Mouse (Mus musculus) midbrain, embryonic 14.5 days (tissue): Measurements from ENCODE around the gene Sphk1. TPM values are rescaled to one million over a fixed set of nuclear protein-coding genes. Genes with fewer than 3 reads are reported as not detected.

Experiments used
- ATAC-seq: fragments of 200-750 bp; cut with Nextera tagmentation; 2 replicates; pipeline ENCODE4 v1.8.0; 2017; ENCODE audit warnings: moderate number of reproducible peaks, moderate library complexity; ENCODE audit not compliant: low FRiP score, low TSS enrichment
- DNase-seq: peaks from one replicate; pipeline ENCODE4 v3.0.0-alpha.2; 2015
- H3K27ac ChIP-seq: fragments of 300-500 bp; sonication (generic); replicated peaks from 2 replicates; pipeline ENCODE4 v1.5.1; 2014; ENCODE audit warnings: mild to moderate bottlenecking, low read depth, low read length, moderate library complexity
- H3K27me3 ChIP-seq: fragments of 300-500 bp; sonication (generic); 2 replicates; pipeline ENCODE4 v1.6.1; 2014; ENCODE audit warnings: low read length, control low read depth, mixed read lengths; ENCODE audit not compliant: control insufficient read depth, insufficient read depth
- H3K36me3 ChIP-seq: fragments of 300-500 bp; sonication (generic); 2 replicates; pipeline ENCODE4 v1.6.1; 2014; ENCODE audit warnings: low read length, control low read depth; ENCODE audit not compliant: control insufficient read depth, insufficient read depth
- H3K4me1 ChIP-seq: fragments of 300-500 bp; sonication (generic); 2 replicates; pipeline ENCODE4 v1.6.1; 2014; ENCODE audit warnings: mild to moderate bottlenecking, antibody characterized with exemption, low read length, control low read depth; ENCODE audit not compliant: control insufficient read depth, insufficient read depth
- H3K4me2 ChIP-seq: fragments of 300-500 bp; sonication (generic); 2 replicates; pipeline ENCODE4 v1.6.1; 2014; ENCODE audit warnings: mild to moderate bottlenecking, low read length, moderate library complexity
- H3K4me3 ChIP-seq: fragments of 300-500 bp; sonication (generic); replicated peaks from 2 replicates; pipeline ENCODE4 v1.5.1; 2014; ENCODE audit warnings: low read depth, low read length
- H3K9ac ChIP-seq: fragments of 300-500 bp; sonication (generic); replicated peaks from 2 replicates; pipeline ENCODE4 v1.6.1; 2014; ENCODE audit warnings: mild to moderate bottlenecking, low read length, moderate library complexity
- H3K9me3 ChIP-seq: fragments of 300-500 bp; sonication (generic); 2 replicates; pipeline ENCODE4 v1.6.1; 2016; ENCODE audit warnings: low read length, control low read depth, mixed read lengths; ENCODE audit not compliant: control insufficient read depth
- WGBS: fragments of 180-500 bp; shearing (Covaris S2); extraction: QIAGEN DNeasy Blood & Tissue Kit; methylation state at CpG from one replicate; pipeline ENCODE4 v1.1.7; 2014; 5-methylcytosine and 5-hydroxymethylcytosine counted together
- polyA plus RNA-seq: library from polyadenylated mRNA; unstranded; fragments of >200 nt; fragmentation: Nextera tagmentation; extraction: Ambion mirVana; gene quantifications from 2 replicates; pipeline ENCODE4 v1.2.1, GENCODE M21; 2014

The Sphk1 gene
- polyA plus RNA-seq: 5.4 and 6.0 TPM in 2 replicates

GRCm38 (mm10) chr11:116530187-116531147 lies at the start of gene Sphk1:
TSS of gene Sphk1 (plus strand) at chr11:116530925.
- H3K9me3 ChIP-seq: no peaks in the 10 kb centered on the region
- WGBS: 19% methylated on average over 11 of the region's 11 CpGs
- peak within 1 kb of the TSS; percentile 40; the same call in 1 of the 2 replicates for H3K9ac ChIP-seq
- H3K36me3 ChIP-seq: no peaks in the 10 kb centered on the region
- peak within 1 kb of the TSS; percentile 39 for H3K4me3 ChIP-seq
- ATAC-seq (no peak), DNase-seq (peak; percentile 59)
- H3K27ac ChIP-seq: 0 out of 2 replicates have a peak within 1 kb of the TSS, but pooled peaks have one; percentile 55
- peaks cover 35% of the 10 kb centered on the region for H3K4me1 ChIP-seq
- H3K4me2 ChIP-seq: peak within 1 kb of the TSS; percentile 76
- H3K27me3 ChIP-seq: peaks cover 46% of the 10 kb centered on the region

- 97% methylated on average over 8 of the region's 8 CpGs for WGBS
- Histone ChIP-seq H3K4me1 (no peaks in the 10 kb centered on the region), H3K36me3 (peaks cover 94% of the 10 kb centered on the region)
These were observed 49.8 kb upstream of the Sphk1 start for GRCm38 (mm10) chr11:116480975-116481374.

GRCm38 (mm10) chr11:116481776-116482175 lies 48.9 kb upstream of the Sphk1 start:
- Histone ChIP-seq H3K4me3 (no peak overlapping the region), H3K9me3 (no peaks in the 10 kb centered on the region), H3K4me1 (no peaks in the 10 kb centered on the region), H3K9ac (no peak overlapping the region), H3K4me2 (no peak overlapping the region), H3K27me3 (no peaks in the 10 kb centered on the region), H3K36me3 (peaks cover 92% of the 10 kb centered on the region), H3K27ac (no peak overlapping the region)
- 82% methylated on average over 7 of the region's 7 CpGs for WGBS
- ATAC-seq (no peak), DNase-seq (no peak)

More at GRCm38 (mm10) chr11:116480975-116481374, 49.8 kb upstream of the Sphk1 start:
- Histone ChIP-seq H3K9ac (no peak overlapping the region), H3K27ac (no peak overlapping the region), H3K4me2 (no peak overlapping the region), H3K4me3 (no peak overlapping the region), H3K9me3 (no peaks in the 10 kb centered on the region), H3K27me3 (no peaks in the 10 kb centered on the region)
- DNase-seq (no peak), ATAC-seq (no peak)

GRCm38 (mm10) chr11:116484261-116484660 lies 46.5 kb upstream of the Sphk1 start:
- WGBS: 97% methylated on average over 8 of the region's 8 CpGs
- H3K4me1 ChIP-seq: peaks cover 6% of the 10 kb centered on the region
- ATAC-seq: no peak
- H3K27ac ChIP-seq: no peak overlapping the region
- H3K27me3 ChIP-seq: no peaks in the 10 kb centered on the region
- H3K4me2 ChIP-seq: no peak overlapping the region
- no peak overlapping the region for H3K4me3 ChIP-seq
- H3K9ac ChIP-seq: no peak overlapping the region
- H3K9me3 ChIP-seq: no peaks in the 10 kb centered on the region
- DNase-seq: no peak
- peaks cover 78% of the 10 kb centered on the region for H3K36me3 ChIP-seq

GRCm38 (mm10) chr11:116488207-116488606 lies 42.5 kb upstream of the Sphk1 start:
- H3K36me3 ChIP-seq: peaks cover 44% of the 10 kb centered on the region
- no peak overlapping the region for H3K27ac ChIP-seq
- no peak overlapping the region for H3K4me3 ChIP-seq
- H3K27me3 ChIP-seq: no peaks in the 10 kb centered on the region
- H3K9me3 ChIP-seq: no peaks in the 10 kb centered on the region
- no peak overlapping the region for H3K4me2 ChIP-seq
- H3K4me1 ChIP-seq: peaks cover 10% of the 10 kb centered on the region
- no peak for ATAC-seq
- DNase-seq: no peak
- H3K9ac ChIP-seq: no peak overlapping the region

- H3K27me3 ChIP-seq: no peaks in the 10 kb centered on the region
- H3K4me1 ChIP-seq: peaks cover 10% of the 10 kb centered on the region
- 76% methylated on average over 14 of the region's 14 CpGs for WGBS
- ATAC-seq (no peak), DNase-seq (peak; percentile 33)
- peak overlapping the region; percentile 97 for H3K4me3 ChIP-seq
- H3K9me3 ChIP-seq: no peaks in the 10 kb centered on the region
- no peak overlapping the region for H3K27ac ChIP-seq
- peaks cover 38% of the 10 kb centered on the region for H3K36me3 ChIP-seq
- peak overlapping the region; percentile 81 for H3K4me2 ChIP-seq
- peak overlapping the region; percentile 94; the same call in 1 of the 2 replicates for H3K9ac ChIP-seq
These were observed 41.9 kb upstream of the Sphk1 start for GRCm38 (mm10) chr11:116488693-116489375.

GRCm38 (mm10) chr11:116489771-116490231 lies 40.9 kb upstream of the Sphk1 start:
- Histone ChIP-seq H3K27ac (peak overlapping the region; percentile 91), H3K9me3 (no peaks in the 10 kb centered on the region), H3K4me1 (peaks cover 16% of the 10 kb centered on the region), H3K4me2 (peak overlapping the region; percentile 81), H3K4me3 (peak overlapping the region; percentile 97), H3K27me3 (no peaks in the 10 kb centered on the region), H3K9ac (peak overlapping the region; percentile 94), H3K36me3 (peaks cover 28% of the 10 kb centered on the region)
- ATAC-seq (peak; percentile 62), DNase-seq (no peak)
- WGBS: under 1% methylated on average over 39 of the region's 39 CpGs

- ATAC-seq: peak; percentile 90
These were observed 40.3 kb upstream of the Sphk1 start for GRCm38 (mm10) chr11:116490232-116491107.

More at GRCm38 (mm10) chr11:116490232-116491107, 40.3 kb upstream of the Sphk1 start:
- Histone ChIP-seq H3K4me2 (peak overlapping the region; percentile 81), H3K4me1 (peaks cover 18% of the 10 kb centered on the region), H3K4me3 (peak overlapping the region; percentile 97), H3K36me3 (peaks cover 22% of the 10 kb centered on the region), H3K27ac (peak overlapping the region; percentile 91), H3K9ac (peak overlapping the region; percentile 94), H3K9me3 (no peaks in the 10 kb centered on the region), H3K27me3 (no peaks in the 10 kb centered on the region)
- peak; percentile 95 for DNase-seq
- under 1% methylated on average over 62 of the region's 62 CpGs for WGBS
